Mouse (Mus musculus) liver, embryonic 11.5 days (tissue): ENCODE data around the gene Kbtbd13. TPM values are rescaled to one million over a fixed set of nuclear protein-coding genes. Genes with fewer than 3 reads are reported as not detected.

Experiments
- ATAC-seq: fragments of 200-750 bp; cut with Nextera tagmentation; replicated peaks from 2 replicates; pipeline ENCODE4 v1.8.0; 2017; ENCODE audit warnings: moderate number of reproducible peaks, mild to moderate bottlenecking, moderate TSS enrichment, moderate library complexity; ENCODE audit not compliant: low FRiP score
- DNase-seq: peaks from one replicate; pipeline ENCODE4 v3.0.0-alpha.2; 2017; ENCODE audit warnings: low spot score
- H3K27ac ChIP-seq: fragments of 300-500 bp; sonication (generic); 2 replicates; pipeline ENCODE4 v1.5.1; 2014; ENCODE audit warnings: mild to moderate bottlenecking, low read depth, low read length, control low read depth
- H3K27me3 ChIP-seq: fragments of 300-500 bp; sonication (generic); replicated peaks from 2 replicates; pipeline ENCODE4 v1.6.1; 2014; ENCODE audit warnings: low read length, mixed read lengths; ENCODE audit not compliant: control insufficient read depth, insufficient read depth
- H3K36me3 ChIP-seq: fragments of 300-500 bp; sonication (generic); 2 replicates; pipeline ENCODE4 v1.6.1; 2014; ENCODE audit warnings: mild to moderate bottlenecking, low read length, moderate library complexity, mixed read lengths; ENCODE audit not compliant: control insufficient read depth, insufficient read depth
- H3K4me1 ChIP-seq: fragments of 300-500 bp; sonication (generic); replicated peaks from 2 replicates; pipeline ENCODE4 v1.6.1; 2014; ENCODE audit warnings: low read length, mixed read lengths; ENCODE audit not compliant: control insufficient read depth, insufficient read depth
- H3K4me2 ChIP-seq: fragments of 300-500 bp; sonication (generic); 2 replicates; pipeline ENCODE4 v1.6.1; 2014; ENCODE audit warnings: mild to moderate bottlenecking, control low read depth, moderate library complexity
- H3K4me3 ChIP-seq: fragments of 300-500 bp; sonication (generic); 2 replicates; pipeline ENCODE4 v1.5.1; 2014; ENCODE audit warnings: low read depth, low read length, control low read depth
- H3K9ac ChIP-seq: fragments of 300-500 bp; sonication (generic); 2 replicates; pipeline ENCODE4 v1.6.1; 2014; ENCODE audit warnings: low read depth, low read length, control low read depth
- H3K9me3 ChIP-seq: fragments of 300-500 bp; sonication (generic); 2 replicates; pipeline ENCODE4 v1.6.1; 2016; ENCODE audit warnings: low read length, inconsistent platforms, mixed read lengths; ENCODE audit not compliant: control insufficient read depth
- WGBS: fragments of 180-500 bp; shearing (Covaris S2); extraction: QIAGEN DNeasy Blood & Tissue Kit; methylation state at CpG from one replicate; pipeline ENCODE4 v1.1.7; 2014; 5-methylcytosine and 5-hydroxymethylcytosine counted together
- polyA plus RNA-seq: library from polyadenylated mRNA; unstranded; fragments of >200 nt; fragmentation: Nextera tagmentation; extraction: Ambion mirVana; gene quantifications from 2 replicates; pipeline ENCODE4 v1.2.1, GENCODE M21; 2014

The Kbtbd13 gene
- polyA plus RNA-seq, 1 experiment from 2014 or later = 0.43 TPM

GRCm38 (mm10) chr9:65386373-65387140 lies 4.9 kb downstream of the Kbtbd13 start:
- Histone ChIP-seq H3K4me1 (no peaks in the 10 kb centered on the region), H3K4me2 (no peak overlapping the region), H3K27ac (no peak overlapping the region), H3K9ac (no peak overlapping the region), H3K9me3 (no peaks in the 10 kb centered on the region), H3K27me3 (peaks cover 31% of the 10 kb centered on the region), H3K4me3 (no peak overlapping the region), H3K36me3 (no peaks in the 10 kb centered on the region)
- 33% methylated on average over 8 of the region's 8 CpGs for WGBS
- no peak for ATAC-seq
- peak; percentile 38 for DNase-seq

- Histone ChIP-seq H3K4me1 (no peaks in the 10 kb centered on the region), H3K27ac (no peak overlapping the region), H3K4me2 (no peak overlapping the region), H3K36me3 (no peaks in the 10 kb centered on the region), H3K4me3 (no peak overlapping the region), H3K9me3 (no peaks in the 10 kb centered on the region), H3K27me3 (peaks cover 8% of the 10 kb centered on the region), H3K9ac (no peak overlapping the region)
- WGBS = 55% methylated on average over 3 of the region's 3 CpGs
- no peak for DNase-seq
- no peak for ATAC-seq
These were observed 7.2 kb downstream of the Kbtbd13 start for GRCm38 (mm10) chr9:65384276-65384675.

GRCm38 (mm10) chr9:65382751-65383097 lies 8.7 kb downstream of the Kbtbd13 start:
- H3K4me2 ChIP-seq = no peak overlapping the region
- no peaks in the 10 kb centered on the region for H3K4me1 ChIP-seq
- H3K27ac ChIP-seq = no peak overlapping the region
- DNase-seq = no peak
- H3K9ac ChIP-seq = no peak overlapping the region
- ATAC-seq = no peak
- 0 out of 2 replicates have a peak, but pooled peaks cover 2% of the 10 kb centered on the region for H3K27me3 ChIP-seq
- no peaks in the 10 kb centered on the region for H3K36me3 ChIP-seq
- H3K4me3 ChIP-seq = no peak overlapping the region
- 60% methylated on average over 3 of the region's 3 CpGs for WGBS
- no peaks in the 10 kb centered on the region for H3K9me3 ChIP-seq

- Histone ChIP-seq H3K4me3 (no peak overlapping the region), H3K4me1 (no peaks in the 10 kb centered on the region), H3K9ac (no peak overlapping the region), H3K4me2 (no peak overlapping the region), H3K36me3 (no peaks in the 10 kb centered on the region), H3K27me3 (0 out of 2 replicates have a peak, but pooled peaks cover 2% of the 10 kb centered on the region), H3K27ac (no peak overlapping the region), H3K9me3 (no peaks in the 10 kb centered on the region)
- 69% methylated on average over 6 of the region's 6 CpGs for WGBS
- DNase-seq (no peak), ATAC-seq (no peak)
These were observed 9.3 kb downstream of the Kbtbd13 start for GRCm38 (mm10) chr9:65382031-65382750.

- H3K9me3 ChIP-seq = no peaks in the 10 kb centered on the region
- H3K27ac ChIP-seq = no peak overlapping the region
- no peak overlapping the region for H3K9ac ChIP-seq
- ATAC-seq = no peak
- no peak overlapping the region for H3K4me2 ChIP-seq
- 0 out of 2 replicates have a peak, but pooled peaks cover 2% of the 10 kb centered on the region for H3K27me3 ChIP-seq
- DNase-seq = no peak
- H3K36me3 ChIP-seq = no peaks in the 10 kb centered on the region
- WGBS = 77% methylated on average over 4 of the region's 4 CpGs
- no peaks in the 10 kb centered on the region for H3K4me1 ChIP-seq
- no peak overlapping the region for H3K4me3 ChIP-seq
These were observed 10.3 kb downstream of the Kbtbd13 start for GRCm38 (mm10) chr9:65381017-65381590.

GRCm38 (mm10) chr9:65375163-65375934 lies 16.1 kb downstream of the Kbtbd13 start:
- Histone ChIP-seq H3K36me3 (no peaks in the 10 kb centered on the region), H3K9me3 (no peaks in the 10 kb centered on the region), H3K4me3 (no peak overlapping the region), H3K27me3 (no peaks in the 10 kb centered on the region), H3K4me2 (no peak overlapping the region), H3K9ac (no peak overlapping the region), H3K4me1 (no peaks in the 10 kb centered on the region), H3K27ac (no peak overlapping the region)
- WGBS = 84% methylated on average over 9 of the region's 9 CpGs
- ATAC-seq (no peak), DNase-seq (no peak)

- no peaks in the 10 kb centered on the region for H3K27me3 ChIP-seq
- no peak for DNase-seq
- 80% methylated on average over 5 of the region's 5 CpGs for WGBS
- ATAC-seq = no peak
- H3K9me3 ChIP-seq = no peaks in the 10 kb centered on the region
- H3K4me1 ChIP-seq = no peaks in the 10 kb centered on the region
- H3K4me3 ChIP-seq = no peak overlapping the region
- H3K9ac ChIP-seq = no peak overlapping the region
- no peak overlapping the region for H3K4me2 ChIP-seq
- no peak overlapping the region for H3K27ac ChIP-seq
- no peaks in the 10 kb centered on the region for H3K36me3 ChIP-seq
These were observed 16.8 kb downstream of the Kbtbd13 start for GRCm38 (mm10) chr9:65374468-65375162.

GRCm38 (mm10) chr9:65372449-65372848 lies 19.0 kb downstream of the Kbtbd13 start:
- Histone ChIP-seq H3K4me3 (no peak overlapping the region), H3K27ac (no peak overlapping the region), H3K4me1 (no peaks in the 10 kb centered on the region), H3K36me3 (no peaks in the 10 kb centered on the region), H3K9ac (no peak overlapping the region), H3K9me3 (no peaks in the 10 kb centered on the region), H3K4me2 (no peak overlapping the region), H3K27me3 (no peaks in the 10 kb centered on the region)
- DNase-seq (no peak), ATAC-seq (no peak)
- 66% methylated on average over 4 of the region's 4 CpGs for WGBS
